Mouse (Mus musculus): ENCODE data around the gene Kcnc3. TPM values are rescaled to one million over a fixed set of nuclear protein-coding genes. Genes with fewer than 3 reads are reported as not detected.

The Kcnc3 gene
- 2.5 TPM for polyA plus RNA-seq (2014; fragmentation: Illumina TruSeq; extraction: RNeasy Lipid Tissue Mini Kit (QIAGEN cat#74804); ENCODE audit: low read depth, low replicate concordance)

DNA sequence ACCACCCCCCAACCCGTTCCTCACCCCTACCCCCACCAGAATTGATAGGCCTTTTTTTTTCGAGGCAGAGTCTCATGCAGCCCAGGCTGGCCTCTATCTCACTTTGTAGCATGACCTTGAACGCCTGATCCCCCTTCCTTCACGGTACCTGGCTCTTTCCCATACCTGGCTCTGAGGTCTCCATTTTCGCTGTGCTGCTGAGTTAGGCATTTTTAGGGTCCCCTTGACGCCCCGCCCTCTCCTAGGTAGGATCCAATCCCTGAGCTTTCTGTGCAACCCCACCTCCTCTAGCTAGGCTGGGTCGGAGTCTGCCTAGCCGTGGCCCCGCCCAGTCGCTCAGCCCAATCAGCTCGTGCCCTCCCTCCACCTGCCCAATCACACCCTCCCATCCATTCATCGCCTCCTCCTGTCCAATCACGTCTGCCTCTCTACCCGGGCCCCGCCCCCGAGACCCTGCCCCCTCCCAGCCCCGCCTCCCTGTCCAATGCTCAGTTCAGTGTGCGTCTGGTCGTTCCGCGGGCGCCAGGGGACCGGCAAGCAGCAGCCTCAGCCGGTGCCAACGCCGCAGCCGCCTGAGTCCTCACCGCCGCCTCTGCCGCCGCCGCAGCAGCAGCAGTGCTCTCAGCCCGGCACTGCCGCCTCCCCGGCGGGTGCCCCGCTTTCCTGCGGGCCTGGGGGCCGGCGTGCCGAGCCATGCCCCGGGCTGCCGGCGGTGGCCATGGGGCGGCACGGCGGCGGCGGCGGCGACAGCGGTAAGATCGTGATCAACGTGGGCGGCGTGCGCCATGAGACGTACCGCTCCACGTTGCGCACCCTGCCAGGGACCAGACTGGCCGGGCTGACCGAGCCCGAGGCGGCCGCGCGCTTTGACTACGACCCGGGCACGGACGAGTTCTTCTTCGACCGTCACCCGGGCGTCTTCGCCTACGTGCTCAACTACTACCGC lies at the start of gene Kcnc3:
Kcnc3 (plus strand) TSS at position 263 of the 946 bp plus-strand sequence.

DNA sequence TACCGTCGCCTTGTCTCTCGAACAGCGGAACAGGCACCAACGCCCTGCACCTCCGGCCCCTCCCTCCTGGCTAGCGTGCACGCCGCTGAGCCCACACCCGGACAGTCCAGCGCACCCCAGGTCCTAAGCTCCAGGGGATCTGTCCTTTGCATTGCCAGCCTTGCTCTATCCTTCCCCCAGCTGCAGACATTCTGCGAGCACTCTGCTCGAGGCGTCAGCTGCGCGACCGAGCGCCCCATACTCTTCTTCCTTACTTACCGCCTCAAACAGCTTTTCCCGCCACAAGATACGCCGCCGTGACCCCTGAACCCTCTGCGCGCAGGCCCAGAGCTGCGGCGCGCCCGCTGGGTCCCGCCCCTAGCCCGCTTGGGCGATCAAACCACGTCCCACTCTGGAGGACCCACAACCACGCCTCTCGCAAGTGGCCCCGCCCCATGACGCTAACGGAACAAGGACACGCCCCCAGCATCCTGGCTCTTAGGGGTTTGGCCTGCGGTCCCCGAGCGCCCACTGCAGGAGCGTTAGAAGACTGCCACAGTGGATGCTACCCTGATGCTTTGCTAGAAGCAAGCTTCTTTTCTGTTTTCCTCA lies 41.9 kb upstream of the Kcnc3 start, which contains the start of gene Pold1:
Pold1 (minus strand) TSS at position 353 of the 591 bp plus-strand sequence.

GRCm38 (mm10) chr7:44553826-44554225 lies 36.6 kb upstream of the Kcnc3 start, which contains the start of gene Nr1h2:
Nr1h2 (minus strand) TSS chr7:44553951.

DNA sequence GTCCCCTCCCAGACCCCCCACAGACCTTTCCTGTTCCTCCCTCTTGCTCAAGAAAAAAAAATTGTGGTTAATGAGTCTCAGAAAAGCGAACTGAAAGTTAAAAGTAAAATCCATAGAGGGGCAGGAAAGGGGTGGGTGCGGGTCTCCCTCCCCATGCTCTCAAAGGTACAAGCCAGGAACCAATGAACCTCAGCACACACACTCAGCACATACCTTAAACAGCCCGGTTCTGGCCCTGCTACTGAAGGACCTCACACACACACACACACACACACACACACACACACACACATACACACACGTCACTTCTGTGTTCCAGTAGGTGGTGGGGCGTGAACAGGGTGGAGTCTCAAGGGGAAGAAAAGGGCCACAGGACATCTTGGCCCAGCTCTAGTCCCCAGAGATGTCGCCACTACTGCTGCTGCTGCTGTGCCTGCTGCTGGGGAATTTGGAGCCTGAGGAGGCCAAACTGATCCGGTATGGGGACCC lies 18.2 kb upstream of the Kcnc3 start, which contains the start of gene Napsa:
Napsa (plus strand) TSS at position 168 of the 489 bp plus-strand sequence.

Other genes with a start within 250 kb of the Kcnc3 start
- 2.6 TPM for gene Syt3, start 206.6 kb upstream of the Kcnc3 start, polyA plus RNA-seq (2014; fragmentation: Illumina TruSeq; extraction: RNeasy Lipid Tissue Mini Kit (QIAGEN cat#74804); ENCODE audit: low read depth, low replicate concordance)
- not detected for gene 1700008O03Rik, start 204.8 kb upstream of the Kcnc3 start, polyA plus RNA-seq (2014; fragmentation: Illumina TruSeq; extraction: RNeasy Lipid Tissue Mini Kit (QIAGEN cat#74804); ENCODE audit: low read depth, low replicate concordance)
- 11.4 TPM for gene Lrrc4b, start 161.6 kb upstream of the Kcnc3 start, polyA plus RNA-seq (2014; fragmentation: Illumina TruSeq; extraction: RNeasy Lipid Tissue Mini Kit (QIAGEN cat#74804); ENCODE audit: low read depth, low replicate concordance)
- gene Aspdh, start 125.3 kb upstream of the Kcnc3 start, polyA plus RNA-seq (2014; fragmentation: Illumina TruSeq; extraction: RNeasy Lipid Tissue Mini Kit (QIAGEN cat#74804); ENCODE audit: low read depth, low replicate concordance): 0.73 TPM
- 151 TPM for gene Josd2, start 122.7 kb upstream of the Kcnc3 start, polyA plus RNA-seq (2014; fragmentation: Illumina TruSeq; extraction: RNeasy Lipid Tissue Mini Kit (QIAGEN cat#74804); ENCODE audit: low read depth, low replicate concordance)
- gene Emc10, start 94.1 kb upstream of the Kcnc3 start, polyA plus RNA-seq (2014; fragmentation: Illumina TruSeq; extraction: RNeasy Lipid Tissue Mini Kit (QIAGEN cat#74804); ENCODE audit: low read depth, low replicate concordance): 83.3 TPM
- gene Fam71e1, start 94.1 kb upstream of the Kcnc3 start, polyA plus RNA-seq (2014; fragmentation: Illumina TruSeq; extraction: RNeasy Lipid Tissue Mini Kit (QIAGEN cat#74804); ENCODE audit: low read depth, low replicate concordance): 2.0 TPM
- gene Mybpc2, start 66.0 kb upstream of the Kcnc3 start, polyA plus RNA-seq (2014; fragmentation: Illumina TruSeq; extraction: RNeasy Lipid Tissue Mini Kit (QIAGEN cat#74804); ENCODE audit: low read depth, low replicate concordance): 13.4 TPM
- gene Spib, start 58.6 kb upstream of the Kcnc3 start, polyA plus RNA-seq (2014; fragmentation: Illumina TruSeq; extraction: RNeasy Lipid Tissue Mini Kit (QIAGEN cat#74804); ENCODE audit: low read depth, low replicate concordance): 0.31 TPM
- gene Pold1, start 41.8 kb upstream of the Kcnc3 start, polyA plus RNA-seq (2014; fragmentation: Illumina TruSeq; extraction: RNeasy Lipid Tissue Mini Kit (QIAGEN cat#74804); ENCODE audit: low read depth, low replicate concordance): 8.1 TPM
- 66.6 TPM for gene Nr1h2, start 36.7 kb upstream of the Kcnc3 start, polyA plus RNA-seq (2014; fragmentation: Illumina TruSeq; extraction: RNeasy Lipid Tissue Mini Kit (QIAGEN cat#74804); ENCODE audit: low read depth, low replicate concordance)
- gene Napsa, start 18.3 kb upstream of the Kcnc3 start, polyA plus RNA-seq (2014; fragmentation: Illumina TruSeq; extraction: RNeasy Lipid Tissue Mini Kit (QIAGEN cat#74804); ENCODE audit: low read depth, low replicate concordance): 0.68 TPM
- 60.7 TPM for gene Myh14, start 80.2 kb downstream of the Kcnc3 start, polyA plus RNA-seq (2014; fragmentation: Illumina TruSeq; extraction: RNeasy Lipid Tissue Mini Kit (QIAGEN cat#74804); ENCODE audit: low read depth, low replicate concordance)
- gene Izumo2, start 118.1 kb downstream of the Kcnc3 start, polyA plus RNA-seq (2014; fragmentation: Illumina TruSeq; extraction: RNeasy Lipid Tissue Mini Kit (QIAGEN cat#74804); ENCODE audit: low read depth, low replicate concordance): not detected
- 27.0 TPM for gene Vrk3, start 157.7 kb downstream of the Kcnc3 start, polyA plus RNA-seq (2014; fragmentation: Illumina TruSeq; extraction: RNeasy Lipid Tissue Mini Kit (QIAGEN cat#74804); ENCODE audit: low read depth, low replicate concordance)
- gene Zfp473, start 160.4 kb downstream of the Kcnc3 start, polyA plus RNA-seq (2014; fragmentation: Illumina TruSeq; extraction: RNeasy Lipid Tissue Mini Kit (QIAGEN cat#74804); ENCODE audit: low read depth, low replicate concordance): not detected
- gene Nup62, start 225.4 kb downstream of the Kcnc3 start, polyA plus RNA-seq (2014; fragmentation: Illumina TruSeq; extraction: RNeasy Lipid Tissue Mini Kit (QIAGEN cat#74804); ENCODE audit: low read depth, low replicate concordance): 26.2 TPM
- 0.26 TPM for gene Il4i1, start 225.7 kb downstream of the Kcnc3 start, polyA plus RNA-seq (2014; fragmentation: Illumina TruSeq; extraction: RNeasy Lipid Tissue Mini Kit (QIAGEN cat#74804); ENCODE audit: low read depth, low replicate concordance)
- 50.1 TPM for gene Atf5, start 226.0 kb downstream of the Kcnc3 start, polyA plus RNA-seq (2014; fragmentation: Illumina TruSeq; extraction: RNeasy Lipid Tissue Mini Kit (QIAGEN cat#74804); ENCODE audit: low read depth, low replicate concordance)

Data from heart, adult 10 weeks (tissue).